Mouse (Mus musculus) liver, embryonic 14.5 days (tissue): ENCODE data around the gene Scrn1.

Experiments used
- CTCF ChIP-seq: IDR thresholded peaks from 2 replicates; pipeline ENCODE4 v1.5.1; 2016; ENCODE audit warnings: antibody characterized with exemption, low read depth, control low read depth
- EP300 ChIP-seq: IDR thresholded peaks from 2 replicates; pipeline ENCODE4 v1.6.1; 2016; ENCODE audit warnings: antibody characterized with exemption, low read depth

- TF ChIP-seq CTCF, result no peak
- no peak for TF ChIP-seq EP300
Measured at GRCm38 (mm10) chr6:54518758-54519157, 47.5 kb downstream of the Scrn1 start.
